Mouse (Mus musculus): Measurements from ENCODE around the gene Cdon. TPM values are rescaled to one million over a fixed set of nuclear protein-coding genes. Genes with fewer than 3 reads are reported as not detected.

Cdon gene
- 0.62 and 1.0 TPM in 2 replicates for polyA plus RNA-seq (2012; ENCODE audit: low replicate concordance)

DNA sequence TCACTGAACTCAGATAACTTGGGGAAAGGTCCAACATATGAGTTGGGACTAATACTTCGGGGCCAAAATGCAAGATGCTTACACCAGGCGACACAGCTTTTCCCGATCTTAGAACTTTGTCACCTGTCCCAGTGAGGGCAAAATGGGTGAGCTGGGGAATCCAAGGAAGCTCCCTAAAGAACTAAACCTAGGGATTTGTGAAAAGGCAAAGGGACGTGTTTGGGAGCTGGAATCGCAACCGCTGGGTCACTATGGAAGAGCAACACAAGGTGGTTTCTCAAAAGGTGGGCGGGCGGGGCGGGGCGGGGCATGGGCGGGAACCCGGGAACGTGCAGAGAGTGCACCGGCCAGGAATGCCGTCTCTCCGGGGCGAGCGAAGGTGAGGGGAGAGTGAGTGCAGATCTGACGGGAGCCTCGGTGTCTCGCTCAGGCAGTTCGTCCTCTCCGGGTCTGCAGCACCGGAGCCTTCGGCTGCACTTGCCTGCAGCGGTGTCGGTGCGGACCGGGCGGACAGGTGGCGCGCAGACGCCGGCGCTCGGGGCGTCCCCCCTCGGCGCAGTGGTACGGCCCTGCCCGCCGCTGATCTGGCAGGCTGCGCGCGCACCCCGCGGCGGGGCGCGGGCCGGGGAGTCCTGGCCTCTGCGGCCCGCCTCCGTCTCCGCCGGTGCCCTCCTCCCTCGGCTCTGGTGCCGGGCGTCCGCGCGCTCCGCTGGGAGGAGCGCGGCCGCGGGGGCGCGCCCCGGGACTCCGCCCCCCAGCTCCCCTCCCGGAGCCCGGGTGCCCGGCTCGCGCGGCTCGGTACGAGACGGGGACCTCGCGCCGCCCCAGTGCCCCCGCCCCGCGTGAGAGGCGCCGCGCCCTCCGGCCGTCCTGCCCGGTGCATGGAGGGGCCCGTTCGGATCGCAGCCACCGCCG is at the start of gene Cdon:
Cdon (plus strand) TSS at position 324 of the 915 bp plus-strand sequence.

DNA sequence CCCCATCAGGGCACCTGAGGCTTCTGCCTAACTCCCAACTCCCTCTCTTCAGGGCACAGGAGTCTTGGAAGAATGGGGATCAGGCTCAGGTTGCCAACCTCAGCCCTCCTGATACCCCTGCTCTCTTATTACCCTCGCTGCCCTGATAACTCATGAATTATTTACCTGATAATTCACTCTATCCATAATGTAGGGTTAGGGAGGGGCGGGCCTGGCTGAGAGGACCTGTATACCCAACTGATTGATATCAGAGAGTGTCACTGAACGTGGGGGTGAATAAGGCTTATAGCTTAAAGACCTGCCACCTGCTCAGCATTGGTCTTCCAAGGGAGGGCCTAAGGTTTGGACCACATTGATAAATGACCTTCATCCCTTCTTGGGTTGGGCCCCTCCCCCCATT is 97.2 kb downstream of the Cdon start, which contains the start of gene Gm1113:
Gm1113 (minus strand) TSS at position 101 of the 400 bp plus-strand sequence.

Other genes with a start within 250 kb of the Cdon start
- gene Dcps, start 245.1 kb upstream of the Cdon start, polyA plus RNA-seq (2012; ENCODE audit: low replicate concordance) = 10.3 and 52.2 TPM in 2 replicates
- gene Srpr, start 221.0 kb upstream of the Cdon start, polyA plus RNA-seq (2012; ENCODE audit: low replicate concordance) = 10.2 and 14.2 TPM in 2 replicates
- gene Tirap, start 220.8 kb upstream of the Cdon start, polyA plus RNA-seq (2012; ENCODE audit: low replicate concordance) = 5.5 and 10.2 TPM in 2 replicates
- 4.0 and 8.1 TPM in 2 replicates for gene Foxred1, start 210.1 kb upstream of the Cdon start, polyA plus RNA-seq (2012; ENCODE audit: low replicate concordance)
- 0.97 and 5.0 TPM in 2 replicates for gene Fam118b, start 153.3 kb upstream of the Cdon start, polyA plus RNA-seq (2012; ENCODE audit: low replicate concordance)
- gene Rpusd4, start 153.3 kb upstream of the Cdon start, polyA plus RNA-seq (2012; ENCODE audit: low replicate concordance) = 2.1 and 4.2 TPM in 2 replicates
- gene Gm1113, start 97.1 kb downstream of the Cdon start, polyA plus RNA-seq (2012; ENCODE audit: low replicate concordance) = not detected in 2 replicates
- gene Ddx25, start 137.4 kb downstream of the Cdon start, polyA plus RNA-seq (2012; ENCODE audit: low replicate concordance) = 0.10 and 0.12 TPM in 2 replicates
- 0.81 and 2.2 TPM in 2 replicates for gene Pus3, start 137.5 kb downstream of the Cdon start, polyA plus RNA-seq (2012; ENCODE audit: low replicate concordance)
- 0.16 and 0.33 TPM in 2 replicates for gene Pate2, start 149.2 kb downstream of the Cdon start, polyA plus RNA-seq (2012; ENCODE audit: low replicate concordance)
- gene Hyls1, start 149.3 kb downstream of the Cdon start, polyA plus RNA-seq (2012; ENCODE audit: low replicate concordance) = 2.8 and 2.9 TPM in 2 replicates
- gene Pate4, start 190.8 kb downstream of the Cdon start, polyA plus RNA-seq (2012; ENCODE audit: low replicate concordance) = not detected in 2 replicates
- not detected in 2 replicates for gene Pate3, start 227.1 kb downstream of the Cdon start, polyA plus RNA-seq (2012; ENCODE audit: low replicate concordance)